Mouse (Mus musculus): Measurements from ENCODE around the gene Mllt6. TPM values are rescaled to one million over a fixed set of nuclear protein-coding genes. Genes with fewer than 3 reads are reported as not detected.
"Not testable (repeated sequence)": the region's sequence is repeated elsewhere in the genome, so short reads cannot be mapped to it uniquely, and the experiment has no call there.

The Mllt6 gene
- polyA plus RNA-seq, 1 experiment from 2014 or later: 4.1 TPM

DNA sequence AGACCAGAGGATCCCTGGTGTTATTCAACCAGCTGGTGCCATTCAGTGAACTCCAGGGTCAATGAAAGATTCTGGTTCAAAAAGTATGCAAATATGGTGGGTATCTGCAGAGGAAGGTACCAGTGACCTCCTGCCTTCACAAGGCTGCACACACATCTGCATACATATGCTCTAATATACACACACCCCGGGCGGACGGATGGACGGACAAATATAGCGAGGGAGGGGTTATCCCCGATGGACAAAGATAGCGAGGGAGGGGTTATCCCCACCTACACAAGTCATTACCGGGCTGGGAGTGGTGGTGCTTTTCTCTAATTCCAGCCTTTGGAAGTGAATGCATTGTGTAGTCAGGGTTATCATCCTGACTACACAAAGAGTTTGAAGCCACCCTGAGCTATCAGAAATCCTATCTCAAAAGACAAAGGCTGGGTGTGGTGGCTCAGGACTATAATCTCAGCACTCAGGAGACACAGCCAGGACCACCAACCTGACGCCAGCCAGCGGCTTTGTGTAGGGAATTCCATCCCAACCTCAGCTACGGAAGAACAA, 27.7 kb upstream of the Mllt6 start:
- Histone ChIP-seq H3K4me3 (ENCODE audit: low read depth, low read length) (no peak overlapping the region), H3K4me2 (ENCODE audit: low read depth, severe bottlenecking) (no peak overlapping the region), H3K9ac (ENCODE audit: low read length) (no peak overlapping the region), H3K4me1 (ENCODE audit: control insufficient read depth, insufficient read depth, low read length) (no peaks in the 10 kb centered on the region), H3K9me3 (ENCODE audit: control insufficient read depth, low read length) (no peaks in the 10 kb centered on the region), H3K27me3 (ENCODE audit: control insufficient read depth, insufficient read depth, low read length) (peaks cover 7% of the 10 kb centered on the region), H3K36me3 (ENCODE audit: control insufficient read depth, insufficient read depth, low read length) (no peaks in the 10 kb centered on the region), H3K27ac (replicated peaks; ENCODE audit: low read depth, low read length) (no peak overlapping the region)
- ATAC-seq (ENCODE audit: insufficient number of reproducible peaks, low FRiP score, low TSS enrichment, low read depth) (no peak), DNase-seq (ENCODE audit: low spot score) (no peak)
- WGBS: 81% methylated on average over 11 of the region's 11 CpGs

GRCm38 (mm10) chr11:97641668-97642067, 21.5 kb upstream of the Mllt6 start:
- Histone ChIP-seq H3K4me3 (ENCODE audit: low read depth, low read length) (no peak overlapping the region), H3K9me3 (ENCODE audit: control insufficient read depth, low read length) (no peaks in the 10 kb centered on the region), H3K27ac (replicated peaks; ENCODE audit: low read depth, low read length) (no peak overlapping the region), H3K4me1 (ENCODE audit: control insufficient read depth, insufficient read depth, low read length) (no peaks in the 10 kb centered on the region), H3K27me3 (ENCODE audit: control insufficient read depth, insufficient read depth, low read length) (no peaks in the 10 kb centered on the region), H3K36me3 (ENCODE audit: control insufficient read depth, insufficient read depth, low read length) (no peaks in the 10 kb centered on the region), H3K4me2 (ENCODE audit: low read depth, severe bottlenecking) (no peak overlapping the region), H3K9ac (ENCODE audit: low read length) (no peak overlapping the region)
- ATAC-seq (ENCODE audit: insufficient number of reproducible peaks, low FRiP score, low TSS enrichment, low read depth): no peak
- 62% methylated on average over 8 of the region's 8 CpGs for WGBS
- no peak for DNase-seq (ENCODE audit: low spot score)

DNA sequence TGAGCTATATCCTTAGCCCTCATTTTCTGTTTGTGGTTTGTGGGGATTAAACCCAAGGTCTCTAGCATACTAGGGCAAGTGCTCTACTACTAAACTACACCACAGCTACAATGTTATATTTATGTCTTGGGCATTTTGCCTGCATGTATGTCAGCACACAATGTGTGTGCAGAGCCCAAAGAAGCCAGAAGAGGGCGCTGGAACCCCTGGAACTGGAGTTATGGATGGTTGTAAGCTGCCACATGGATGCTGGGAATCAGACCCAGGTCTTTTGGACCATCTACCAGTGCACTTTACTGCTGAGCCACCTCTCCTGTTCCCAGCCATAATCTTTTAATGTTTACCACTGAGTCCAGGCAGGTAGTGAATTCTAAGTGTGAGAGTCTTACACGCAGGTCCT, 20.5 kb upstream of the Mllt6 start:
- H3K4me3 ChIP-seq (ENCODE audit: low read depth, low read length): no peak overlapping the region
- no peaks in the 10 kb centered on the region for H3K9me3 ChIP-seq (ENCODE audit: control insufficient read depth, low read length)
- 56% methylated on average over 2 of the region's 2 CpGs for WGBS
- no peaks in the 10 kb centered on the region for H3K4me1 ChIP-seq (ENCODE audit: control insufficient read depth, insufficient read depth, low read length)
- H3K9ac ChIP-seq (ENCODE audit: low read length): no peak overlapping the region
- no peaks in the 10 kb centered on the region for H3K36me3 ChIP-seq (ENCODE audit: control insufficient read depth, insufficient read depth, low read length)
- DNase-seq (ENCODE audit: low spot score): no peak
- H3K27ac ChIP-seq (replicated peaks; ENCODE audit: low read depth, low read length): no peak overlapping the region
- no peak overlapping the region for H3K4me2 ChIP-seq (ENCODE audit: low read depth, severe bottlenecking)
- no peak for ATAC-seq (ENCODE audit: insufficient number of reproducible peaks, low FRiP score, low TSS enrichment, low read depth)
- no peaks in the 10 kb centered on the region for H3K27me3 ChIP-seq (ENCODE audit: control insufficient read depth, insufficient read depth, low read length)

GRCm38 (mm10) chr11:97643380-97644055, 19.7 kb upstream of the Mllt6 start:
- DNase-seq (ENCODE audit: low spot score) (no peak), ATAC-seq (ENCODE audit: insufficient number of reproducible peaks, low FRiP score, low TSS enrichment, low read depth) (no peak)
- H3K4me3 ChIP-seq (ENCODE audit: low read depth, low read length): no peak overlapping the region
- WGBS: 85% methylated on average over 8 of the region's 8 CpGs
- H3K9me3 ChIP-seq (ENCODE audit: control insufficient read depth, low read length): no peaks in the 10 kb centered on the region
- H3K4me1 ChIP-seq (ENCODE audit: control insufficient read depth, insufficient read depth, low read length): no peaks in the 10 kb centered on the region
- no peak overlapping the region for H3K27ac ChIP-seq (replicated peaks; ENCODE audit: low read depth, low read length)
- no peak overlapping the region for H3K9ac ChIP-seq (ENCODE audit: low read length)
- no peaks in the 10 kb centered on the region for H3K27me3 ChIP-seq (ENCODE audit: control insufficient read depth, insufficient read depth, low read length)
- H3K36me3 ChIP-seq (ENCODE audit: control insufficient read depth, insufficient read depth, low read length): no peaks in the 10 kb centered on the region
- no peak overlapping the region for H3K4me2 ChIP-seq (ENCODE audit: low read depth, severe bottlenecking)

GRCm38 (mm10) chr11:97644834-97645233, 18.4 kb upstream of the Mllt6 start:
- Histone ChIP-seq H3K36me3 (ENCODE audit: control insufficient read depth, insufficient read depth, low read length) (no peaks in the 10 kb centered on the region), H3K27me3 (ENCODE audit: control insufficient read depth, insufficient read depth, low read length) (no peaks in the 10 kb centered on the region), H3K9ac (ENCODE audit: low read length) (no peak overlapping the region), H3K4me3 (ENCODE audit: low read depth, low read length) (no peak overlapping the region), H3K9me3 (ENCODE audit: control insufficient read depth, low read length) (no peaks in the 10 kb centered on the region), H3K4me1 (ENCODE audit: control insufficient read depth, insufficient read depth, low read length) (no peaks in the 10 kb centered on the region), H3K27ac (replicated peaks; ENCODE audit: low read depth, low read length) (no peak overlapping the region), H3K4me2 (ENCODE audit: low read depth, severe bottlenecking) (no peak overlapping the region)
- DNase-seq (ENCODE audit: low spot score): peak; percentile 78
- no peak for ATAC-seq (ENCODE audit: insufficient number of reproducible peaks, low FRiP score, low TSS enrichment, low read depth)
- WGBS: 5% methylated on average over 6 of the region's 6 CpGs

DNA sequence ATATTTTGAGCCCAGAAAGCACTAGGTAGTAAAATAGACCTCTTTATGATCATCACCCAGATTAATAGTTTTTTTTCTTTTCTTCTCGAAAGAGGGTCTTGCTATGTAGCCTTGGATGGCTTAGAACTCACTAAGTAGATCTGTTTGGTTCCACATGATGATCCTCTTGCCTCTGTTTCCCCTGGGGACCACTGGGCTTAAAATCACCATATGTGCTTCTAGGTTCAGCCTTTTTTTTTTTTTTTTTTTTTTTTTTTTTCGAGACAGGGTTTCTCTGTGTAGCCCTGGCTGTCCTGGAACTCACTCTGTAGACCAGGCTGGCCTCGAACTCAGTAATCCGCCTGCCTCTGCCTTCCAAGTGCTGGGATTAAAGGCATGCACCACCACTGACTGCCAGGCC, 14.7 kb upstream of the Mllt6 start:
- not testable (repeated sequence) for H3K27ac ChIP-seq (replicated peaks; ENCODE audit: low read depth, low read length); DNase-seq (ENCODE audit: low spot score); H3K36me3 ChIP-seq (ENCODE audit: control insufficient read depth, insufficient read depth, low read length); H3K9ac ChIP-seq (ENCODE audit: low read length); H3K4me2 ChIP-seq (ENCODE audit: low read depth, severe bottlenecking); ATAC-seq (ENCODE audit: insufficient number of reproducible peaks, low FRiP score, low TSS enrichment, low read depth); H3K4me1 ChIP-seq (ENCODE audit: control insufficient read depth, insufficient read depth, low read length); H3K4me3 ChIP-seq (ENCODE audit: low read depth, low read length); H3K9me3 ChIP-seq (ENCODE audit: control insufficient read depth, low read length); H3K27me3 ChIP-seq (ENCODE audit: control insufficient read depth, insufficient read depth, low read length)
- WGBS: 85% methylated on average over 4 of the region's 4 CpGs

DNA sequence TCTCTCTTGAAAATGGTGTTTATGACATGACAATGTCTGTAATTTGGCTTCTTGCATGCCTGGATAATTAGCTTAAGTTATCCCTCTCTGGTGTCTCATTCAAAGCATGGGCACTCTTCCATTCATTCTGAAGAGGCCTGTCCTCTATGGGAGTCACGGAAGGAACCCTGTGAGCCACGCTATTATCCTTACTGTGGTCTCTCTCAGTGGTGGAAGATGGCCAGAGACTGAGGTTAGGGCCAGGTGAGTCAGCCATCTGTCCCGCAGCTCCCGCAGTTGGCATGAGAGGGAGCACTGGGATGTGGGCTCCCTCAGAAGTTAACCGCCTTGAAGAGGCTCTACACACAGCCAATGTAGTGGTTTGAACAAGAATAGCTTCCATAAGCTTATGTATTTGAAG, 12.9 kb upstream of the Mllt6 start:
- Histone ChIP-seq H3K27ac (replicated peaks; ENCODE audit: low read depth, low read length) (no peak overlapping the region), H3K4me1 (ENCODE audit: control insufficient read depth, insufficient read depth, low read length) (0 out of 2 replicates have a peak, but pooled peaks cover 3% of the 10 kb centered on the region), H3K9me3 (ENCODE audit: control insufficient read depth, low read length) (no peaks in the 10 kb centered on the region), H3K4me3 (ENCODE audit: low read depth, low read length) (no peak overlapping the region), H3K9ac (ENCODE audit: low read length) (no peak overlapping the region), H3K36me3 (ENCODE audit: control insufficient read depth, insufficient read depth, low read length) (no peaks in the 10 kb centered on the region), H3K4me2 (ENCODE audit: low read depth, severe bottlenecking) (no peak overlapping the region), H3K27me3 (ENCODE audit: control insufficient read depth, insufficient read depth, low read length) (no peaks in the 10 kb centered on the region)
- DNase-seq (ENCODE audit: low spot score) (no peak), ATAC-seq (ENCODE audit: insufficient number of reproducible peaks, low FRiP score, low TSS enrichment, low read depth) (no peak)
- 66% methylated on average over 5 of the region's 5 CpGs for WGBS

DNA sequence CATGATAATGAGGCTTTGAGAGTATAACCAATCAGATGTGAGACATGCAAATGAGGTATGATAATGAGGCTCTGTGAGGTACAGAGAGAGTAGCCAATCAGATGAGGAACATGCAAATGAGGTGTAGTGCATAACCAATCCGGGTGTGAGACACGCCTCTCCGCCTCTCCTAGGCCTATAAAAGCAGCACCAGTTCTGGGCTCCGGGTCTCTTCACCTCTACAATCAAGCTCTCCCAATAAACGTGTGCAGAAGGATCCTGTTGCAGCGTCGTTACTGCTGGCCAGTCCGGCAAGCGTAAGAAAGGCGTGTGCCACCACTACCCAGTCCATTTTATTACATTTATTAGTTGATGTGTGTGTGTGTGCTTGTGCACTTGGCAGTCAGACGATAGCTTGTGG, 9.8 kb upstream of the Mllt6 start:
- 85% methylated on average over 11 of the region's 11 CpGs for WGBS
- not testable (repeated sequence) for H3K27me3 ChIP-seq (ENCODE audit: control insufficient read depth, insufficient read depth, low read length); H3K27ac ChIP-seq (replicated peaks; ENCODE audit: low read depth, low read length); H3K36me3 ChIP-seq (ENCODE audit: control insufficient read depth, insufficient read depth, low read length); H3K9ac ChIP-seq (ENCODE audit: low read length); ATAC-seq (ENCODE audit: insufficient number of reproducible peaks, low FRiP score, low TSS enrichment, low read depth); H3K9me3 ChIP-seq (ENCODE audit: control insufficient read depth, low read length); H3K4me2 ChIP-seq (ENCODE audit: low read depth, severe bottlenecking); H3K4me3 ChIP-seq (ENCODE audit: low read depth, low read length); DNase-seq (ENCODE audit: low spot score); H3K4me1 ChIP-seq (ENCODE audit: control insufficient read depth, insufficient read depth, low read length)

DNA sequence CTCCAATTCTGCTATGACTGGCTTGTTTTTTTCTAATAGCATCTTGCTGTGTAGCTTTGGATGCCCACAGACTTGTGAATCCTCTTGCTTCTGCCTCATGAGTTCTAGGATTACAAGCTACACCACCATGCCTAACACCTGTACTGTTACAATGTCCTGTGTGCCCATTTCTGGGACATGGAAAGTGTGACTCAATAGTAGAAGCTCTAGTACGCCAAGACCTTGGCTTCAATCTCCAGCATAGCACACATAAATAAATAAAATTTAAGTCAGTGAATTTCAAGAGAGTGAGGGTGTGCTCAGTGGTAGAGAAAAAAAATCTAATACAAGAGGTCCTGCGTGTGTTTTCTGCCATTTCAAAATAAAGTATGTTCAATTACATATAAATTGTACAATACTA, 9.0 kb upstream of the Mllt6 start:
- Histone ChIP-seq H3K27ac (replicated peaks; ENCODE audit: low read depth, low read length) (no peak overlapping the region), H3K4me2 (ENCODE audit: low read depth, severe bottlenecking) (no peak overlapping the region), H3K4me3 (ENCODE audit: low read depth, low read length) (no peak overlapping the region), H3K36me3 (ENCODE audit: control insufficient read depth, insufficient read depth, low read length) (no peaks in the 10 kb centered on the region), H3K9me3 (ENCODE audit: control insufficient read depth, low read length) (no peaks in the 10 kb centered on the region), H3K4me1 (ENCODE audit: control insufficient read depth, insufficient read depth, low read length) (0 out of 2 replicates have a peak, but pooled peaks cover 5% of the 10 kb centered on the region), H3K27me3 (ENCODE audit: control insufficient read depth, insufficient read depth, low read length) (no peaks in the 10 kb centered on the region), H3K9ac (ENCODE audit: low read length) (no peak overlapping the region)
- DNase-seq (ENCODE audit: low spot score) (no peak), ATAC-seq (ENCODE audit: insufficient number of reproducible peaks, low FRiP score, low TSS enrichment, low read depth) (no peak)
- WGBS: 93% methylated on average over 2 of the region's 2 CpGs
